Mouse (Mus musculus): ENCODE data around the gene Abhd16b. TPM values are rescaled to one million over a fixed set of nuclear protein-coding genes. Genes with fewer than 3 reads are reported as not detected.

The Abhd16b gene
- total and polyA plus RNA-seq, 2 experiments from 2014 or later: not detected

- TF ChIP-seq CTCF (IDR thresholded peaks at IDR 0.05; ENCODE audit: low read depth): no peak
- no peak for TF ChIP-seq EP300 (IDR thresholded peaks at IDR 0.05; ENCODE audit: low read depth)
- no peaks in the 10 kb centered on the region for H3K9me3 ChIP-seq (replicated peaks; ENCODE audit: control insufficient read depth, low read length)
- peak overlapping the region; percentile 95 for H3K9ac ChIP-seq (replicated peaks; ENCODE audit: low read depth, low read length)
- peaks cover 24% of the 10 kb centered on the region for H3K4me1 ChIP-seq (ENCODE audit: control insufficient read depth, insufficient read depth)
- H3K4me3 ChIP-seq (ENCODE audit: low read depth, low read length): peak overlapping the region; percentile 98
- 75% methylated on average over 3 of the region's 3 CpGs for WGBS
- peak overlapping the region; percentile 79 for H3K4me2 ChIP-seq (ENCODE audit: low read depth, low read length)
- H3K27me3 ChIP-seq (ENCODE audit: control insufficient read depth, insufficient read depth, low read length): no peaks in the 10 kb centered on the region
- peaks cover 34% of the 10 kb centered on the region for H3K36me3 ChIP-seq (replicated peaks; ENCODE audit: control insufficient read depth, insufficient read depth, low read length)
- DNase-seq (ENCODE audit: low spot score): no peak
- no peak for ATAC-seq (ENCODE audit: insufficient read depth, low read depth)
- peak overlapping the region; percentile 99 for H3K27ac ChIP-seq (ENCODE audit: low read depth)
Observed at GRCm38 (mm10) chr2:181519201-181519600, 26.2 kb downstream of the Abhd16b start.

- peak; percentile 98 for DNase-seq (ENCODE audit: low spot score)
- peak within 1 kb of the TSS; percentile 79 for H3K4me2 ChIP-seq (ENCODE audit: low read depth, low read length)
- peaks cover 24% of the 10 kb centered on the region for H3K4me1 ChIP-seq (ENCODE audit: control insufficient read depth, insufficient read depth)
- no peaks in the 10 kb centered on the region for H3K27me3 ChIP-seq (ENCODE audit: control insufficient read depth, insufficient read depth, low read length)
- under 1% methylated on average over 74 of the region's 74 CpGs for WGBS
- H3K27ac ChIP-seq (ENCODE audit: low read depth): peak within 1 kb of the TSS; percentile 99
- TF ChIP-seq EP300 (IDR thresholded peaks at IDR 0.05; ENCODE audit: low read depth): no peak
- TF ChIP-seq CTCF (IDR thresholded peaks at IDR 0.05; ENCODE audit: low read depth): no peak
- no peaks in the 10 kb centered on the region for H3K9me3 ChIP-seq (replicated peaks; ENCODE audit: control insufficient read depth, low read length)
- peak; percentile 97 for ATAC-seq (ENCODE audit: insufficient read depth, low read depth)
- H3K4me3 ChIP-seq (ENCODE audit: low read depth, low read length): peak within 1 kb of the TSS; percentile 98
- H3K36me3 ChIP-seq (replicated peaks; ENCODE audit: control insufficient read depth, insufficient read depth, low read length): peaks cover 23% of the 10 kb centered on the region
- H3K9ac ChIP-seq (replicated peaks; ENCODE audit: low read depth, low read length): peak within 1 kb of the TSS; percentile 95
Observed at GRCm38 (mm10) chr2:181520118-181520935, 27.3 kb downstream of the Abhd16b start, which contains the start of gene Dnajc5. Dnajc5 (plus strand) TSS chr2:181520485.

DNA sequence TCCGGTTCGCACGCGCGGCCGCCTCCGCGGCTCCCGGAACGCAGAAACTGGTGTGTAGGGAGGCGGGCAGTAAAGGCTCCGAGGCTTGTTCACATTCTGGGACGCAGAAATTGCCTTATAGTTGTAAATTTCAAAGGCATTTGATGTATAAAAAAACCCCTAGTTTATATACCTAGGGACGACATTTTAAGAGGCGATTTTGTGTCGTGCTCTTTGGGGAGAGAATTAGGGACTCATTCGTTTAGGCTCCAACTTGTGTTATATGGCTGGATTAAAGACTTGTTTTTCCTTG, 27.9 kb downstream of the Abhd16b start:
- Histone ChIP-seq H3K4me3 (ENCODE audit: low read depth, low read length) (peak overlapping the region; percentile 98), H3K4me2 (ENCODE audit: low read depth, low read length) (peak overlapping the region; percentile 79), H3K4me1 (ENCODE audit: control insufficient read depth, insufficient read depth) (peaks cover 24% of the 10 kb centered on the region), H3K27ac (ENCODE audit: low read depth) (peak overlapping the region; percentile 99), H3K36me3 (replicated peaks; ENCODE audit: control insufficient read depth, insufficient read depth, low read length) (peaks cover 19% of the 10 kb centered on the region), H3K9ac (replicated peaks; ENCODE audit: low read depth, low read length) (peak overlapping the region; percentile 95), H3K27me3 (ENCODE audit: control insufficient read depth, insufficient read depth, low read length) (no peaks in the 10 kb centered on the region), H3K9me3 (replicated peaks; ENCODE audit: control insufficient read depth, low read length) (no peaks in the 10 kb centered on the region)
- 2% methylated on average over 17 of the region's 17 CpGs for WGBS
- no peak for DNase-seq (ENCODE audit: low spot score)
- no peak for ATAC-seq (ENCODE audit: insufficient read depth, low read depth)
- TF ChIP-seq EP300 (IDR thresholded peaks at IDR 0.05; ENCODE audit: low read depth): no peak
- no peak for TF ChIP-seq CTCF (IDR thresholded peaks at IDR 0.05; ENCODE audit: low read depth)

- H3K4me1 ChIP-seq (ENCODE audit: control insufficient read depth, insufficient read depth): peaks cover 24% of the 10 kb centered on the region
- no peaks in the 10 kb centered on the region for H3K9me3 ChIP-seq (replicated peaks; ENCODE audit: control insufficient read depth, low read length)
- H3K36me3 ChIP-seq (replicated peaks; ENCODE audit: control insufficient read depth, insufficient read depth, low read length): peaks cover 13% of the 10 kb centered on the region
- peak overlapping the region; percentile 79 for H3K4me2 ChIP-seq (ENCODE audit: low read depth, low read length)
- H3K27ac ChIP-seq (ENCODE audit: low read depth): 0 out of 2 replicates have a peak overlapping the region, but pooled peaks have one; percentile 99
- peak overlapping the region; percentile 98 for H3K4me3 ChIP-seq (ENCODE audit: low read depth, low read length)
- DNase-seq (ENCODE audit: low spot score) (no peak), ATAC-seq (ENCODE audit: insufficient read depth, low read depth) (no peak)
- no peaks in the 10 kb centered on the region for H3K27me3 ChIP-seq (ENCODE audit: control insufficient read depth, insufficient read depth, low read length)
- H3K9ac ChIP-seq (replicated peaks; ENCODE audit: low read depth, low read length): peak overlapping the region; percentile 95
- WGBS: 30% methylated on average over 10 of the region's 10 CpGs
- TF ChIP-seq EP300 (IDR thresholded peaks at IDR 0.05; ENCODE audit: low read depth) (no peak), CTCF (IDR thresholded peaks at IDR 0.05; ENCODE audit: low read depth) (no peak)
Observed at GRCm38 (mm10) chr2:181521491-181521890, 28.5 kb downstream of the Abhd16b start.

DNA sequence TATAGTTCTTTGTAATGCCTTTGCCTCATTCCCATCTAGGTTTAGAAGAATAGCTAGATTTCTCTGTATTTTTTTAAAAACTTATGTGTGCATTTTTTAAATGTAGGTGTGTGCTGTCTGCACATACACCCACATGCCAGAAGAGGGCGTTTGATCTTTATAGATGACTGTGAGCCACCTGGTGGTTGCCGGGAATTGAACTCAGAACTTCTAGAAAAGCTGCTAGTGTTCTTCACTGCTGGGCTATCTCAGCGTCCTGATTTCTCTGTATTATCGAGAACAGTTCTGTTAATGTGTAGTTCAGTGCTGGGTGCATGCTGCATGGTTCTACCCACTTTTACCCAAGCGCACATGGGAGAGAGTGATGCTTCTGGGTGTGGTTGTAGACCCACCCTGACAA, 29.8 kb downstream of the Abhd16b start:
- Histone ChIP-seq H3K4me2 (ENCODE audit: low read depth, low read length) (no peak overlapping the region), H3K36me3 (replicated peaks; ENCODE audit: control insufficient read depth, insufficient read depth, low read length) (no peaks in the 10 kb centered on the region; the same call in 1 of the 2 replicates), H3K9me3 (replicated peaks; ENCODE audit: control insufficient read depth, low read length) (no peaks in the 10 kb centered on the region), H3K4me1 (ENCODE audit: control insufficient read depth, insufficient read depth) (peaks cover 24% of the 10 kb centered on the region), H3K27ac (ENCODE audit: low read depth) (no peak overlapping the region), H3K9ac (replicated peaks; ENCODE audit: low read depth, low read length) (no peak overlapping the region), H3K4me3 (ENCODE audit: low read depth, low read length) (no peak overlapping the region), H3K27me3 (ENCODE audit: control insufficient read depth, insufficient read depth, low read length) (no peaks in the 10 kb centered on the region)
- TF ChIP-seq CTCF (IDR thresholded peaks at IDR 0.05; ENCODE audit: low read depth) (peak; percentile 61), EP300 (IDR thresholded peaks at IDR 0.05; ENCODE audit: low read depth) (no peak)
- peak; percentile 13 for DNase-seq (ENCODE audit: low spot score)
- no peak for ATAC-seq (ENCODE audit: insufficient read depth, low read depth)
- 66% methylated on average over 5 of the region's 5 CpGs for WGBS

Data from heart, postnatal 0 days (tissue).